Mouse (Mus musculus) large intestine, adult 2 months (tissue): ENCODE data around the gene Klf15. TPM values are rescaled to one million over a fixed set of nuclear protein-coding genes. Genes with fewer than 3 reads are reported as not detected.
A peak's percentile ranks its signal among the peaks of the same experiment; 100 is the strongest.

Source experiments
- DNase-seq: peaks from one replicate; pipeline ENCODE4 v3.0.0-alpha.2; 2012; ENCODE audit warnings: low read depth, low spot score
- WGBS: fragments of 180-500 bp; shearing (Covaris S2); methylation state at CpG from one replicate; pipeline ENCODE4 v1.1.7; 2018; 5-methylcytosine and 5-hydroxymethylcytosine counted together
- polyA plus RNA-seq: library from polyadenylated mRNA; depleted of rRNA; stranded (reverse); fragments of >200 nt; gene quantifications from 2 replicates; pipeline ENCODE4 v1.2.3, GENCODE M21; 2012; rRNA removed

Klf15 gene
- 5.4 and 7.6 TPM in 2 replicates for polyA plus RNA-seq

DNA sequence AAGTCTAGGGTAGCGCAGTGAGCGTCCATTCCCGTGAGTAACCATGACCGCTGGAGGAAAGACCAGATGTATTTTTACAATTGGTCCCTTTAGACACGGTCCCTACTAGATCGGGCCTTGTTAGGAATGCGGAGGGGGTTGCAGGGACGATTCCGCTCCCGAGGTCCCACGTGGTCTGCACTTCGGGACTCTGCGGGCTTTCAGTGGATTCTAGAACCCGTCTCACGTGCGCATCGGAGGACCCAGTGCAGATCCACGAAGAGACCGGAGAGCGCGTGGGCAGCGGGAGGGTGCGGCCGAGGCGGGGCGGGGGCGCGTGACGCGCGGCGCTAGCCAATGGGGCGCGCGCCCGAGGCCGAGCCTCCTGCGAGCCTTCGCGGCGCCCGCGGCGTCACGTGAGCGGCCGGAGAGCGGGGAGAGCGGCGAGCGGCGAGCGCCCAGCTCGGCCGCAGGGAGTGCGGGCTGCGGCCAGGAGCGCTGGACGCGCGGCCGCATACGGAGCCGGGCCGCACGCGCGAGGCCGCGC is at the start of gene Klf15:
Gene Klf15, plus strand, starts transcription at position 396 of the 526 bp plus-strand sequence.
- no peak for DNase-seq
- 2% methylated on average over 70 of the region's 70 CpGs for WGBS

DNA sequence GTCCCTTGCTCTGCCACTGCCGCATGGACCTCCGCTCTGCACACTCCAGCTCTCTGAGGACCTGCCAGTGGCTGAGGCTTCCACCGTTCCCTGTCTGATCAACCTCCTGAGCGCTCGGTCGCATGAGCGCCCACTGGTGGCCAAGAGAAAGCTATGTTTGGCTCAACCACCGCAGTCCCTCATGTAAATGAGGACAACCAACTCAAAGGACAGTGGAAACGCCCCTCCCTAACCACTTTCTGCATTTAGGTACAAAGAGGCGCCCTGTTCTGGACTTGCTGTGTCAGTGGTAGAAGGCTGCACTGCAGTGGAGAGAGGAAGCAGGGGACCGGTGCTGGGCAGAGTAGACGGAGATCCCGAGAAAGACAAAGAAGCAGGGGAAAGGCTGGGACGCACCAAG is 39.8 kb upstream of the Klf15 start:
- 7% methylated on average over 14 of the region's 14 CpGs for WGBS
- DNase-seq, result peak; percentile 62

DNA sequence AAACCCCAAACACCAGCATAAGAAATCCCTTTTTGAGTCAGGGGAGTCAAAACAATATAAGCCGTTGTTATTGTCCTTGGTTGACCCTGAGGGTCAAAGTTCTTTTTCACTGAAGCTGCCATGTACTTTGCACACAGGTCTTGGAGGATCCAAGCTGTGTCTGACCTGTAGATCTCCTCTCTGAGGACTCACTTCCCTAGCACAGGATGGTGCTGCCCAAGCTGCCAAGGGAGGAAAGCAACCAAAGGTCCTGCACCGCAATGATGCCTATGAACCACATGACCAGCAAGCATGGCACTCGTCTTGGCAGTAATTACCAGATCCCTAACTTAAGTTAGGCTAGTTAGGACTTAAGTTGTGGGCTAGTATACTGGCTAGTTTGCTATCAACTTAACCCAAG is 37.0 kb upstream of the Klf15 start:
- WGBS, result 80% methylated on average over 3 of the region's 3 CpGs
- DNase-seq, result no peak

DNA sequence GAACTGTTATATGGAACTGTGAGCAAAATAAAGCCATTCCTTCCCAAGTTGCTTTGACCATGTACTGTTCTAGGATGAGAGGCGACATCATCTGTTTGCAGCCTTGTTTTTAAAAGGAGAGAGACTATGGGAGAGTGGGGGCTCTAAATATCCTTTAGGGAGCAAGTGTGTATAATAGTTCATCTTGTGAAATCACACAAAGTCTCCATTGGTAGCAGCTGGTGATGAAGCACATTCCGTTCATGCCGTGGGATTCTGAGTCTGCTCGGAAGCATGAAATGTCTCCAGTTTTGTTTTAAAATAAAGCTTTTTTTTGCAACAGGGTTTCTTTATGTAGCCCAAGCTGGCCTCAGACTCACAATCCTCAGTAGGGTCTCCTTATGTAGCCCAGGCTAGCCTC is 36.4 kb upstream of the Klf15 start:
- 72% methylated on average over 4 of the region's 4 CpGs for WGBS
- DNase-seq, result no peak

DNA sequence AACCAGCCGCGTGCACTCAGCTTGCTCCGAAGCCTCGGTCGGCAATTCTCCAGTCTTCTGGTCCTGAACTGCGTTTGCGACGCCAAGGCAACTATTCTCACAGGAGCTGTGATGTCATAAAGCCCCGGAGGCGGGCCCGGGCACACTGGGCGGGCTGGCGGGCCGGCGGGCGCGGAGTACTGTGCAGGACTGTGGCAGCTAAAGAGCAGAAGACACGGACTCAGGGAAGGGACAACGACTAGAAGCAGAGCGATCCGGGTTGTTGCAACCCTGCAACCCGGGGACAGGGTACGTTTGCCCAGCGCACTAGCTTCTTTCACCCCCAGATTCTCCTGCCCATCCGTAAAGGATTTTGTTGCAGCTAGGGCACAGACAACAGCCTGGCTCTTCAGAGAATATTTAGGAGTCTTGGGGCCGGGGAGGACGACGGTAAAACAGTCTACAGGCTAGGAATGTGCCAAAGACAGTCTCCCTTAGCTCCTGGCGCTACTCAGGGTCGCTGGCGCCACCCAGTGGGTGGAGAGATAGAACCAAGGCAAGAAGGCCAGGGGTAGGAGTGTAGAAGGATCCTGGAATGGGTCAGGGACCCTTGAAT is 33.9 kb upstream of the Klf15 start, which contains the start of gene Cfap100:
Gene Cfap100, minus strand, starts transcription at position 418 of the 595 bp plus-strand sequence.
- WGBS, result 1% methylated on average over 31 of the region's 31 CpGs

GRCm38 (mm10) chr6:90429911-90430310 is 32.5 kb upstream of the Klf15 start:
- DNase-seq, result no peak
- WGBS, result 73% methylated on average over 14 of the region's 14 CpGs

More for the DNA sequence above, 33.9 kb upstream of the Klf15 start, which contains the start of gene Cfap100:
- no peak for DNase-seq

- 64% methylated on average over 2 of the region's 2 CpGs for WGBS
- no peak for DNase-seq
Observed at GRCm38 (mm10) chr6:90431487-90431886, 30.9 kb upstream of the Klf15 start.

- 41% methylated on average over 3 of the region's 3 CpGs for WGBS
- DNase-seq, result no peak
Observed at GRCm38 (mm10) chr6:90434687-90435086, 27.7 kb upstream of the Klf15 start.

DNA sequence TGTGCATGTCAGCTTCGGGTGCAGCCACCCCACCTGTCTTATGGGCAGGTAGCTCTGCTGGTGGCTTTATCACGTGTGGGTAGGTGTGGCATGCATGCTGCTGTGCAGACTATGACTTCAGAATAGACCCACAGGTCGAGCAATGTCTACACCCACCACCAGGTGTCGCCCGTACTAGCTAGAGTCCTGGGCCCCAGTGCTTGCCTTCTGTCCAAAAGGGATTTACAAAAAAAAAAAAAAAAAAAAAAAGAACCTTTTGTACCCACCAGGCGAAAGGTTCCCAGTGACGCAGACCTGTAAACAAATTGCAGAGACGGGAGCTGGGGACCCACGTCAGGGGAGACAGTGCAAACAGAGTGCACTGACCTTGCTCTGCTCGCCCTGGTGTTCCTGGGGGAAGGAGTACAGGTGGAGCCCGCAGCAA is 27.2 kb upstream of the Klf15 start:
- WGBS, result 12% methylated on average over 11 of the region's 11 CpGs
- no peak for DNase-seq

DNA sequence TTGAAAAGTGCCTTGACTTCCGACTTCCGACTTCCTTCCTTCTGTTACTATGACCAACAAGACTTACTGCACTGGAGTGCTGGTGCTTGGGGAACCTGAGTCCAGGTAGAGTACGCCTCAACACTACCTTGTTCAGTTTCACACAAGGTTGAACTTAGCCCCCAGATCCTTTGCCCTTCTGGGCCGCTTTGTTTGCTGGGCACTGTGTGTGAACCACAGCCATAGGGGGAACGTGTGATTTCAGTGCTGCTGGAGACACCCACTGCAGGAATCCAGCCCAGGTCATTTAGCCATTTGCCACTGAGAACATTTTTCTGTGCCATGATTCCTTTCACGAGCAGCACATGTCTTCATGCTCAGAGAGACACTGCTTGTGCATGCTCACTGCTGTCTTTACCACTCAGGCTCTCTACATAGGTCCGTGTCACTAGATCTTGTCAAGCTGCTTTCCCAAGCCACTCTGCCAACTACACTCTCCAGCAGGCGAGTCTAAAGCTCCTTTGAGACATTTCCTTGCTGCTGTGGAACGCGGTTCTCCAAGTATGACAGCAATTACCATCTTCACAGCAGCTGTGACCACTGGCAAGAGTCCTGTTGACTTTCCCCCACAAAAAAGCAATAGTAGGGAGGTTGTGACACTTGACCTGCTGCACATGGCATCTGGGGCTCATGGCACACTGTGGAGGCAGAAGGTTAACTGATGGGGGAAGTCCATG is 26.0 kb upstream of the Klf15 start:
- 72% methylated on average over 10 of the region's 10 CpGs for WGBS
- DNase-seq, result no peak

DNA sequence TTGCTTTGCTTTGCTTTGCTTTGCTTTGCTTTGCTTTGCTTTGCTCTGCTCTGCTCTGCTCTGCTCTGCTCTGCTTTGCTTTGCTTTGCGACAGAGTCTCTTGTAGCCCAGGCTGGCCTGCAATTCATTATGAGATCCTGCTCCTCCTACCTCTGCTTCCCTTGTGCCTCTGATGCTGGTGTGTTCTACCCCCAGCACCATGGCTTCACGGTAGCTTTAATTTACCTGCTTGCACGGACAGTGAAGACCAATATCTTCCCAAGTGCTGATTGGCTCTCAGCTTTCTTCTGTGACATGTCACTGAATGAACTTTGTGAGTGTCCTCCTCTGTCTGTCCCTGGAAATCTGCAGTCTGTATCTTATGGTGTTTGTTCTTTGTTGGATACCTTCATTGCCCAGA is 25.3 kb upstream of the Klf15 start:
- no peak for DNase-seq
- 84% methylated on average over 3 of the region's 3 CpGs for WGBS

GRCm38 (mm10) chr6:90446883-90447282 is 15.5 kb upstream of the Klf15 start:
- no peak for DNase-seq
- WGBS, result 58% methylated on average over 4 of the region's 4 CpGs

DNA sequence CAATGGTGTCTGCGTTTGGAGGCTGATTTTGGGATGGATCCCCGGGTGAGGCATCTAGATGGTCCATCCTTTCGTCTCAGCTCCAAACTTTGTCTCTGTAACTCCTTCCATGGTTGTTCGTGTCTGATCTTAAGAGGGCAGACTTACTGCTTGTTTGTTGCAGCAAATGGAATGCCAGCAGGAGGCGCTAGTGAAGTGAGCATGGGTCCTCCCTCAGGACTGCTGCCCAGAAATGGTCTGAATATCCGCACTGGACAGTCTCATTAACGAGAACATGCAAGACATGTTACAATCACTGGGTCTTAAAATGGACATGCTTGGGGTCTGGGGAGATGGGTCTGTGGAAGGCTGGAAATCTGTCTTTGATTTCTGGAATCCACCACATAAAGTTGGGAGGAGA is 12.2 kb upstream of the Klf15 start:
- 10% methylated on average over 7 of the region's 7 CpGs for WGBS
- DNase-seq, result no peak

DNA sequence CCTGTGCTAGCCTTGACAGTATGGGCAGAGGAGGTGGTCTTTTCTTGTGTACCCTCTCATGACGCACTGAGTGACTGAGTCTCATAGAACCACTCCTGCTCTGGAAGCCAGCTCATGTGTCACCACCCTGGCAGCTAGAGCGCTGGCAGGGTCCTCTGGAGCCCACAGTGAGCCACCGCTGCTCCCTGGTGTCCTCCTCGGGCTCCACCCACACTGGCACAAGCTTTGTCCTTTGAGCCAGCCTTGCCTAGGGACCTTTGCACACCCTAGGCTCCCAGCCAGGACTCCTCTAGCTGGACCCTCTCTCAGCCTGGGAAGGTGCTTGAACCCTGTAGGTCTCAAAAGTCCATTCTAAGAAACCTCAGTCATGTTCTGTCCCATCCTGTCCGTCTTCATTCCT is 11.7 kb upstream of the Klf15 start:
- DNase-seq, result no peak
- 42% methylated on average over 5 of the region's 5 CpGs for WGBS

GRCm38 (mm10) chr6:90451512-90451911 is 10.9 kb upstream of the Klf15 start:
- 85% methylated on average over 5 of the region's 5 CpGs for WGBS
- no peak for DNase-seq

DNA sequence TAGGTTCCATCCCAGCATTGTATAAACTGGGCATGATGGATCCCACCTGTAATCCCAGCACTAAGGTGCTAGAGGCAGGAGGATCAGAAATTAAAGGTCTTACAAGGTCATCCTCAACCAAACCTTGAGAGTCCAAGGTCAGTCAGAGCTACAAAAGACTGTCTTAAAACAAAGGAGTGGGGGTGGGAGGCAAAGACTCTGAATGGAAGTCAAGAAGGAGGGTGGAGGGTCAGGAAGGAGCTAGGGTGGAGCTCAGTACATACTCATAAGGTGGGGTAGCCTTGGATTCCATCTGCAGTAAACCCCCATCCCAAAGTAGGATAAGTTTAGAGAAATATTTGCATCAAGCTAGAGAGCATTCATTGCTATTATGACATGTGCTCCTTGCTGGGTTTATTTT is 9.8 kb upstream of the Klf15 start:
- DNase-seq, result no peak

GRCm38 (mm10) chr6:90453751-90454150 is 8.6 kb upstream of the Klf15 start:
- DNase-seq, result no peak
- 88% methylated on average over 5 of the region's 5 CpGs for WGBS

- DNase-seq, result no peak
- WGBS, result 75% methylated on average over 2 of the region's 2 CpGs
Observed at GRCm38 (mm10) chr6:90457421-90457820, 5.0 kb upstream of the Klf15 start.

- no peak for DNase-seq
- WGBS, result 50% methylated on average over 2 of the region's 2 CpGs
Observed at GRCm38 (mm10) chr6:90461181-90461580, 1.2 kb upstream of the Klf15 start.

- 38% methylated on average over 12 of the region's 12 CpGs for WGBS
- no peak for DNase-seq
Observed at GRCm38 (mm10) chr6:90461771-90462170, 605 bp upstream of the Klf15 start.

GRCm38 (mm10) chr6:90462841-90463227 is 458 bp downstream of the Klf15 start:
- no peak for DNase-seq
- under 1% methylated on average over 38 of the region's 38 CpGs for WGBS
